Mouse (Mus musculus) kidney, postnatal 25 days (tissue): ENCODE measurements around the gene Disp2.

Experiments used
- DNase-seq, 2 experiments: peaks; one replicate each; pipeline ENCODE4 v3.0.0; 2021; ENCODE audit warnings: mixed read lengths in 2 of 2

Disp2 gene

GRCm38 (mm10) chr2:118779504-118780480, at the start of gene Disp2:
Disp2 (plus strand) TSS chr2:118779719.
- peak; percentile 95 to 96 for DNase-seq

- DNase-seq, result peak in 1 of 2 experiments; percentile 27
These were observed 49.5 kb upstream of the Disp2 start for GRCm38 (mm10) chr2:118729816-118730621.

- DNase-seq, result peak; percentile 82 to 87
These were observed 49.0 kb upstream of the Disp2 start for GRCm38 (mm10) chr2:118730622-118730915.

GRCm38 (mm10) chr2:118731981-118732380, 47.5 kb upstream of the Disp2 start:
- no peak for DNase-seq

GRCm38 (mm10) chr2:118733341-118733740, 46.2 kb upstream of the Disp2 start:
- DNase-seq, result peak in 1 of 2 experiments; percentile 24

GRCm38 (mm10) chr2:118740341-118740740, 39.2 kb upstream of the Disp2 start:
- DNase-seq, result peak in 1 of 2 experiments; percentile 10

- DNase-seq, result no peak
These were observed 38.3 kb upstream of the Disp2 start for GRCm38 (mm10) chr2:118741183-118741582.

- peak; percentile 49 to 53 for DNase-seq
These were observed 36.1 kb upstream of the Disp2 start for GRCm38 (mm10) chr2:118743261-118743943.

- DNase-seq, result peak in 1 of 2 experiments; percentile 9
These were observed 34.9 kb upstream of the Disp2 start for GRCm38 (mm10) chr2:118744621-118745020.

- DNase-seq, result peak; percentile 86 to 96
These were observed 34.2 kb upstream of the Disp2 start, which contains the start of gene Inafm2 for GRCm38 (mm10) chr2:118745232-118745884. Inafm2 (plus strand) TSS chr2:118745758.

GRCm38 (mm10) chr2:118745915-118746901, 33.3 kb upstream of the Disp2 start:
- DNase-seq, result peak; percentile 40 to 65

GRCm38 (mm10) chr2:118747301-118747960, 32.1 kb upstream of the Disp2 start:
- peak; percentile 61 to 65 for DNase-seq

- DNase-seq, result peak in 1 of 2 experiments; percentile 24
These were observed 30.1 kb upstream of the Disp2 start for GRCm38 (mm10) chr2:118749341-118749884.

- peak in 1 of 2 experiments; percentile 28 for DNase-seq
These were observed 29.0 kb upstream of the Disp2 start for GRCm38 (mm10) chr2:118750476-118750875.

- DNase-seq, result peak in 1 of 2 experiments; percentile 51
These were observed 27.4 kb upstream of the Disp2 start for GRCm38 (mm10) chr2:118751896-118752791.

GRCm38 (mm10) chr2:118752792-118753108, 26.8 kb upstream of the Disp2 start:
- DNase-seq, result no peak

GRCm38 (mm10) chr2:118754143-118754542, 25.4 kb upstream of the Disp2 start:
- DNase-seq, result peak in 1 of 2 experiments; percentile 14

GRCm38 (mm10) chr2:118755407-118755806, 24.1 kb upstream of the Disp2 start:
- DNase-seq, result peak in 1 of 2 experiments; percentile 5

- peak in 1 of 2 experiments; percentile 23 for DNase-seq
These were observed 23.4 kb upstream of the Disp2 start for GRCm38 (mm10) chr2:118756103-118756502.
